Mouse (Mus musculus) left cerebral cortex, postnatal 25 days (tissue): Measurements from ENCODE around the gene Esrrg. TPM values are rescaled to one million over a fixed set of nuclear protein-coding genes. Genes with fewer than 3 reads are reported as not detected.

Experiments
- DNase-seq, 2 experiments: peaks; one replicate each; pipeline ENCODE4 v3.0.0; 2022; ENCODE audit warnings: low spot score in 2 of 2, mixed read lengths in 1 of 2
- intact Hi-C: fragments of 180-260 bp; cut with DNase I; formaldehyde crosslinking; loops from one replicate; pipeline ENCODE4 v1.15.1; 2025
- total RNA-seq, 2 experiments: library from RNA; stranded (reverse); gene quantifications; 2 replicates each; pipeline ENCODE4 v1.2.3; 2021

The Esrrg gene
- total RNA-seq, 2 experiments from 2014 or later: 24.8 to 27.3 TPM

DNA sequence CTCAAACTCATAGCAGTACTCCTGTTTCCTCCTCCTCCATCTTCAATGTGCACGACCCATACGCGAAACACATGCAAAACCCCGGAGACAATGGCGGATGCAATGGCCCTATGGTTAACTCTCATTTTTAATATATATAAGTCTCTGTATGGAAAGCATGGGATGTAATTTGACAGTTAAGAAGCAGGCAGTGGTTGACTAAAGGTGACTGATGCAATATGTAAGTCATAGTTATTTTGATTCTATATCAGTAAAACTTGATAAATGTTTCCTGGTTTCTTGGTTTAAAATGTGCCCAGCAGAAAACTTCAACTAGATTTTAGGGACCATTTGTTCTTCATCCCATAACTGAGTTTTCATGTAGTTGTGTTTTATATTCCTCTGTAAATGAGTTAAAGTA is 547.9 kb downstream of the Esrrg start:
- intact Hi-C loops: no loop called here
- no peak for DNase-seq

DNA sequence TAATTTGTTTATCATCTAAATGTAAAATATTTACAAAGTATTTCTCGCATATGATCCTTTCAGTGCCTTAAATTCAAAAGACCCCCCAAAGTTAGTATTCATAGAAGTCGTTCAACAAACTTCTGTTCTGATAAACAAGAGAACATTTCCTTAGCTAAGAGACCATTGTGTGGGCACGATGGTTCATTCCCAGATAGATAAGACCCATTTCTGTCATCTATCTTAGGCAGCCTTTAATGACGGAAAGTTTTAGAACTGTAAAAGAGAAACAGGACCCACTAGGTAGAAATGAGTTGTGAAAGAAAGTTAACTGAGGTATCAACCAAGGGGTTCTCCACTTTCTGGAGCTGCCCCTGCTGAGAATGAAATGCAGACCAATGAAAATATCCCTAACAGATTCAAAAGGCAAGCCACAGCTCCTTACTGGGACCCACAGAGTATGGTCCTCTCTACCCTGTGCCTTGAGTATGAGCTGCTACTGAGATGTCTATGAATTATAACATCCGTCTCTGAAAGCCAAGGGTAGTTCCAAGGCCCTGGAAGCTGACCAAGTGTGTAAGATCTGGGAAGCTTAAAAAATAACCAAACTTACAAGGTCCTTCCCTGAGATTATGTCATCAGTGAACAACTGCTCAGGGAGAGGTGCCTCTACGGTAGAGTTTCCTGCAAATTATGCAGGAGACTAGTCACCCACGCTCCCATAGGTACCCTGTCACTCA is 548.8 kb downstream of the Esrrg start:
- intact Hi-C loops: no loop called here
- DNase-seq: no peak

DNA sequence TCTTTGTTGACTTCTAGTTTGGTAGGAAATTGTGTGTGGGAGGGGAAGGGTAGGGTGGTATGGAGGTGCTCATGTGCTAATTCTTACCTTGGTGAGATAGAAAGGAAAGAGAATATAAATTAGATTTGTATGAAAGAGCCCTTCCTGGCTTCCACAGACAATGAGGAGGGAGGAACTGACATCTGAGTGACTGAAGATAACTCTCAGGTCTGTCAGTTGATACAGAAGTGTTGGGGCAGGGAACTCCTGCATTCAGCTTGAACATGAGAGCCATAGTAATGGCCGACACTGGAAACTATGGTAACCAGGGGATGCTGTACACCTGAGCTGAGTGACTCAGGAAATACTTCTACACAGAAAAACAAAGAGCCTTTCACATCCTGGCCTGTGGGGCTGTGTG is 550.1 kb downstream of the Esrrg start:
- DNase-seq: no peak
- intact Hi-C loops: no loop called here

DNA sequence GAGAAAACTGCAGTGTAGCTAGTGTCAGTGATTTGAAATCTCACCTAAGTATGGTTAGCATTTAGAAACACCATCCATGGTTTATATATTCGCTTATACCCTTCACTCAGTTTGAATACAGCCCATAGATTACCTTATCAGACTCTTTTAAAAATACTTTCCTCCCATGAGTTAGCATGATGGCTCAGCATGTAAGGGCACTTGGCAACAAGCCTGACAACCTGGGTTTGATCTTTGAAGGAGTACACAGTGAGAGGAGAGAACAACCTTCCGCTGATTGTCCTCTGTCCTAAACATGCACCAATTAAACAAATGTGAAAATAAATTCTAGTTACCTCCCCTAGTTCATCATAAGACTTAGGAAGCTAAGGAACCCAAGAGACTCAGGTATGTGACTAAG is 550.5 kb downstream of the Esrrg start:
- no peak for DNase-seq
- intact Hi-C loops: no loop called here

DNA sequence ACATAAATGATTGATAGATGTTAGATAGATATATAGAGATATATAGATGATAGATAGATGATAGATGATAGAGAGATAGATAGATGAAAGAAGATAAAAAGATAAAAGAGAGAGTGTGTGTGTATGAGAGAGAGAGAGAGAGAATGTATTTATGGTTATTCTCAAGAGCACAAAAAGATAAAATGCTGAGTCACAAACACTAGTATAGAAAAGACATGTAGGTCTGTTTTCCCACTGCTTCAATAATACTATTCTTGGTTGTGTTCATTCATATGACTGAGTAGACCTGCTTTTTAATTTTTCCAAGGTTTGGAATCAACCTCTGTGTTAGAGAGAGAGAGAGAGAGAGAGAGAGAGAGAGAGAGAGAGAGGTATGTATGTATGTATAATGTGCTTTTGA is 554.5 kb downstream of the Esrrg start:
- intact Hi-C loops: no loop called here
- DNase-seq: no peak

DNA sequence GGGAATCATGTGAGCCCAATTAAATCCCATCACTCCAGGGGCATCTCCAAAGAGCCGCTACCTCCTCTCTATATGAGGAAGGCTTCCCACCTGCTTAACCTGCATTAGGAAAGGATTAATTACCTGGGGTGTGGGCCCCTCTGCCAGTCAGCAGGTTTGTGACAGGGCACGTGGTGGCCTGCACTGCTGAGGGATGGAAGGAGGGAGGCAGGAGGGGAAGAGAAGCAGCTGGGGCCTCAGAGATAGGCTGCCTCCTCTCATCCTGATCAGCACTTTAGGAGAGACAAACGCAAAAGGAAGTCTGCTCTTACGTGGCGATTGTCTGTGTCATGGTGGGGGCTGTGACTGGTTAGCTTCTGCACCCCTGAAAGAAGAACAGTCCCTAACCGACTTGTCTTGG is 555.7 kb downstream of the Esrrg start:
- no peak for DNase-seq
- intact Hi-C loops: no loop called here

DNA sequence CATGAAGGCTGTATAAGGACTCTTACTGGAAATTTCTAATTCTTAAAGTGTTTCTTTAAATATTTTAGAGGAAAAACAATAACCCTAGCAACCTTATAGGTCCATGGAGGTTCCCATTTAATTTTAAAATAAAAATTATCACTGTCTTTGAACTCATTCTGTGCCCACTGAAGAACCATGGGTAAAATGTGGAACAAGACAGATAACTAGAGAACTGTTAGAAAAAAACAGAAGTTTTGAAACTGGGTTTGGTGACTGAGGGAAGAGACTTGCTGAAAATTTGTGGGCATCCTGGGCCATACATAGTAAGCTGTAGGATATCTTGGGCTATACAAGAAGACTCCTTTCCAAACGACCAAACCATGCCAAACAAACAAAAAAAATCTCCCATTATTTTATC is 565.3 kb downstream of the Esrrg start:
- no peak for DNase-seq
- intact Hi-C loops: no loop called here

DNA sequence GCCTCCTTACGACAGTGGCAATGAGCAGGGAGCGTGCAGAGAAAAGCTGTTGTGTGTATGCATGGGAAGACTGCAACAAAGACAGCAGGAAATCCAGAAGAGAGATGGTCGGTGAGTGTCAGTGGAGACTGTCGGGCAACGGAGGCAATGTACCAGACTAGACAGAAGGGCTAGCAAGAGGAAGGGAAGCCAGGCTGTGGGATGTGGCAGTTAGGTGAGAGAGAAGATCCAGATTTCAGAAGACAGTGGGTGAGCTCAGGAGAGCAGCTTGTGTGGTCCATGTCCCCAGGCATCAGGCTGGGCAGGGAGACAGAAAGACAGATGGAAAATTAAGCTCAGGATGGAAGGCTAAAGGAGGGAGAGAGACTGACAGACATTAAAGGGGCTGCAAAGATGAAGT is 574.4 kb downstream of the Esrrg start:
- intact Hi-C loops: no loop called here
- DNase-seq: peak in 1 of 2 experiments; percentile 6

DNA sequence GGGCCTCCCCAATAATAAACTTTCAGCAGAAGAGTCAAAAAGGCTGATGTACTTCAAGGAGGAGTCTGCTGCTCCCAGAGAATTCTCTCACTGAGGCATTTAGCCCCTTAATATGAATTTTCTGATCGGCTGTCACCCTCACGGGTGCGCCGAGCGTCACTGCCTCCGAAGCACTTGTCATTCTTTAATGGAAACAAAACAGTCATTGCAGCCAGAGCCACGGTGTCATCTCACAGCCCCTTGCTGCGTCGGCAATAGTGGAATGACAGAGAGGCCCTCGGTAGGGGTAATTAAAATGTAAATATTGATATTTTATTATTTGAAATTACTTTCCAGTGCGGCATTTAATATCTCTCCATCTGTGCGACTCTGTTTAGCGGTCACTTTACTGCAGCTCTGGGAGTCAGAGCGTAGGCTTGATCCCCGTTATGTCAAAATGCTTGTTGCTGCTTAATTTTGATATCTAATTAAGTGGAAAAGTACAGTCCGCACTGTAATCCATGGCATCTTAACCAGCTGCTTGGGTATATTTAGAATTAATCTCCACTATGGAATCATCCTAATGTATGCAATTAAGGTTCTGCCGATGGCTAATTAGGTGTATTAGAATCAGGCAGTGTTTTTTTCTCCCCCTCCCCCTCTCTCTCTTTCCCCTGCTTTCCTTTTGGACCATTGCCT is 578.0 kb downstream of the Esrrg start:
- no peak for DNase-seq
- intact Hi-C loops: no loop called here

DNA sequence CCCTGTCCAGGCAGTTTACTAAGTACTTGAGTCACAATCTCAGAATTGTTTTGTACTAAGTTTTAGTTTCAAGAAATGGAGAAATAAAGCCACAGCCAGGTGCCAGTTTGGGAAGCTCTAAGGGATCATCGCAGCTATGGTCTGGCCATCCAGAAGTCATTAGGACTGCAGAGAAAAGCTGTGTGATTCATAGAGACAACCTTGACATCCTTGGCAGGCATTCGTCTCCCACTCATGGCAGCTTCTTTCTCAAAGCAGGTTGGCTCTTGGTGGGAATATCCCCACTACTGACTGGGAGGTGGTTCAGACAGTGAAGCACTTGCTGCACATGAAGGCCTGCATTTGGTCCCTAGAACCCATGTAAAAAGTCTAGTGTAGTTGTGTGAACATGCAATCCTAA is 584.4 kb downstream of the Esrrg start:
- intact Hi-C loops: no loop called here

DNA sequence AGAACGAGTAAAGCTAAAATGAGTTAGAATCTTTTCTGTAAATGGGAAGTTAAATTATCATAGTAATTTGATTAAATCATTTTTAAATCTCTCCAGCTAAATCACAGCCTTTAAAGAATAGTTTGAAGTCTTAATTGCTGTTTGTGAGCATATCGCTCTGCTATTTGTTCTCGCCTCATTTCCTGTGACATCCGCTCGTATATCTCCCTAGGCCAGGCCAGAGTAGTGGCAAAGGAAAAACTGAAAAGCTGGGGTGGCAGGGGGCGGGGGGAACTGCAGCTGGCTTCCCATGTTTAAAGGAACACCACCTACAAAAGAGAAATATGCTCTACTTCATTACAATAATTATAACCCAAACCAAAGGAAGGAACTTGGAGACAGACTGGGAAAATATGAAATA is 598.8 kb downstream of the Esrrg start:
- DNase-seq: no peak
- intact Hi-C loops: no loop called here

More for the DNA sequence above, 584.4 kb downstream of the Esrrg start:
- DNase-seq: no peak

DNA sequence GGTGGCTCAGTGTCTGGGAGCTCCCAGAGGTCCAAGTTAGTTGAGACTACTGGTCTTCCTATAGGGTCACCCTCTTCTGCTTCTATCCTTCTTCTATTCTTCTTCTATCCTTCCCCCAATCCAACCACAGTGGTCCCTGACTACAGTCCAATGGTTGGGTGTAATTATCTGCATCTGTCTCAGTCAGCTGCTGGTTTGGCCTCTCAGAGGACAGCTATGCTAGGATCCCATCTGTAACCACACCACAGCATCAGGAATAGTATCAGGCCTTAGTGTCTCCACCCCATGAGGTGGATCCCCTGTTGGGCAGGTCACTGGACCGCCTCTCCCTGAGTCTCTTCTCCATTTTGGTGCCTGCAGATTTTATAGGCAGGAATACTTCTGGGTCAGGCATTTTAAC is 600.4 kb downstream of the Esrrg start:
- intact Hi-C loops: no loop called here
- no peak for DNase-seq

DNA sequence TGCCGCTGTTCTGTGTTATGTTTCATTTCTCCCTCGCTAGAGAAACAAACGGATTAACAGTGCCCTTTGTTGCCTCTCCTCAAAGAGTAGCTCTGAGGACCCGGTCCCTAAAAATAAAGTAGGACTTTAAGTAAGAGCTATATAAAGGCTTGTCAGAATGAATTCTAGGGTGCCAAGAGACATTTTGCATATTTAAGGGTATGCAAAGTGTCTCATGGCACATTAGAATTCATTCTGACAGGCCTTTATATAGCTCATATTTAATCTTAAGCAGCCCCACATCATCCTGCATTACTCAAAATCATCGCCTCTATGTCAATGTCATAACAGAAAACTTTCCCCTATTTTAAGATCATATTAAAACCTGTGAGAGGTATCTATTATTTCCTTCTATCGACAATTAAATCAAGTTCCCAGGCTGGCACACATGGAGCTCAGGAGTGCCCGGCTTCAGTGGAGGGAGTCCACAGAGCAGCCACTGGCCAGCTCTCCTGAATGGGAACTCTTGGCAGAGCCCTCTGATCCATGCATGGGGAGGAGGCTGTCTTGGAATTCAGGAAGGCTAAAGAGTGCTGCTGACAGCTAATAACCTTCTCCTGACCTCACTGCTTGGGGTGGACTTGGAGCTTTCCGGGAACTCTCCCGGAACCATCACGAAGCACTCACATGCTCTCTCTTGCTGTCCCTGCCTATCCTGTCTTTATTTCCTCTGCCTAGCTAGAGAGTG is 606.5 kb downstream of the Esrrg start:
- intact Hi-C loops: loop anchor here (10.0 kb wide), 1 partner anchor 260 kb away; no protein-coding TSS in a partner anchor
- DNase-seq: no peak

DNA sequence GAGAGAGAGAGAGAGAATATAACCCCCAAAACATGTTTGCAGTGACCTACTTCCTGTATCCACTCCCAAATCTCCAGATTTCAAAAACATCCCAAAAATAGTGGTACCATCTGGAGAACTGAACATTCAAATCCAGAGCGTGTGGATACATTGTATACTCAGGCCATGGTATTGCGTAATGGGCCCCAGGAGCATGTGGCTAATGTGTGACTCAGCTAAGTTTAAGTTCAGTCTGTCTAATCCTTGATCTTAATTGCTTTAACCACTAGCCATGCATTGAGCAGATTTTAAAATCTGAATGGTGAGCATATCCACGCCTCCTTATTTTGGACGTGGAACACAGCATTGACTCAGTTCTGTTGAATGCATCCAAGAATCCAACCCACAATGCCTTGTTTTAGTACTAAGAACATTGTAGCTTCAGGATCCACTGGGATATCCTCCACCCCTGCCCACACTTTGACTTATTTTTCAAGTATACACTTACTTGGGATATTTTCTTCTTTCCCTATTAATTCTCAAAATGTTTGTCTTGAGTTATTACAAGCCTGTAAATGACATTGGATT is 612.7 kb downstream of the Esrrg start:
- intact Hi-C loops: loop anchor here (5.0 to 10.0 kb wide), 2 partner anchors 96 to 203 kb away; no protein-coding TSS in a partner anchor
- DNase-seq: peak in 1 of 2 experiments; percentile 77

DNA sequence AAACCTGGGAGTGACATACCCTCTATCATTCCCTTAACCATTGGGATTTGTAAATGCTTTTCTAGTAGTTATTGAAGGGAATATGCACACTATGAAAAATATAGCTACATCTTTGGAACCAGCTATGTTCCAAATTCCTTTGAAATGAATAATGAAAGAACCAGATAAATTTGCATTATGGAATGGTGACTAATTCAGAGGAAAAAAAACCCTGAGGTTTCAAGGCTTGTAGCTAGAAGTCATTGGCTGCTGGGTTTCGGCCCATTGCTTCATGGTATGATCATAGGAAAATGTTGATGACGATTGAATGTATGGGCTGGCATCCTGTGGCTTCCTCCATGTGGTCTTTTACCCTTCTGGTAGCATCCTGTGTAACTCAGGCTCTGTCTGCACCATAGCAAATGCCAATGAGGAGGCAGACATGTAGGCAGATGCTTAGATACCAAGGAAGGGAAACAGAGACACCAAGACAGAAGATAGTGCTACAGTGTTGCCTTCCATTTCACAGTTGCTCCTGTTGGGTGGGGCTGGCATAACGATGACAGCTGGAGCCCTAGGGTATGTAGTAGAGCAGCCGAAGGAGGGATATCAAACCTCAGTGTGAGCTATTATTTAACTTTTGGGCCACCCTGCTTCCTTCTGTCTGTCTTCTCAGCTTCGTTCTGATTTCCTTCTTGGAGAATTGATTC is 624.6 kb downstream of the Esrrg start:
- intact Hi-C loops: no loop called here
- DNase-seq: peak in 1 of 2 experiments; percentile 8

DNA sequence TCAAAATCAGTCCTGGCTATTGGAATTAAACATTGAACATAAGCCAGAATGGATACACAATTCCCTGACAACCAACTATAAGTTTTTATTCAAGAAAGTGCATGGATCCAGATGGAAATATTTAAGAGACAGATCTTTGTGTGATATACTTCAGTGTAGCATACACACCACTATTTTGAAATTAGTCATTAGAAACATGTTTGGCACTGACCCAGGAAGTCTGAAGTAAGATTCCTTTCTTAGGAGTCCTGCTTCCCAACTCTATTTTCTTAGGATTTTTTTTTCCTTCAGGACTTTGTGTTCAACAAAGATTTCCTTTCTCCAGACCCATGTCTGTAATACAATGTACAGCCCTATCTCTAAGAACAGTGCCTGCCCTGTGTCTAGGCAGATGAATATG is 630.0 kb downstream of the Esrrg start:
- DNase-seq: no peak
- intact Hi-C loops: no loop called here

DNA sequence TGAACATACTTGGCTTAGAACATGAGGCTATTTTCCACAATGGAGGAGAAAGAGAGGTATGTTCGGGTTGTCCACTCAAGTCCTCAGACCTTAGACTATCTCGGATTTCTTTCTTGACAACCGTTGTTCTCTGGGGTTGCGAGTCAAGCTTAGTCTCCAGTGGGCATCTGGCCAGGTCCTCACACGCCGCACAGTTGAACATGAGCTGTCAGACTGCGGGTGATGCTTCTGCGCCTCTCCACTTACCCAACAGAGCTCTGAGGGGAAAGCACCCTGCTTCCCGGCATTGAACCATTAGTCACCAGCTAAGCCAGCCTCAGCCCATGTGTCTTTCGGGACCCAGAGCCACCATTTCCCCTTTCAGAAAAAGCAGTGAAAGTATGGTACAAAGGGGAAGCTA is 633.2 kb downstream of the Esrrg start:
- intact Hi-C loops: no loop called here
- no peak for DNase-seq

DNA sequence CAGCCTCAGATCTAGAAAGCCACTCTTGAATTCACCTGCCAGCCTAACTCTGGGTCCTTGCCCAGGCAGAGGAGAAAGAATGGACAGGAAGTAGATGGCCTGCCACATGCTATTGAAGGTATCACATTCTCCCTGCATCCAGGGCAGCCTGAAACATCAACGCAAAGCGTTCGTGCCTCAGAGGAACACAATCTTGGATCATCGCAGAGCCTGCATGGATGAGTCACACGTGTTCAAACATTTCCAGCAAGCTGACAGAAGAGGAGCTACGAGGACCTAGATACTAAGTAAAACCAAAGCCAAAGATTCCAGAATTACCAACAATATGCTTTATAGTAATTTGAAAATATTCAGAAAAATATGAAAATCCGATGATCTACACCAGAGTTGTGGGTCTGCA is 648.9 kb downstream of the Esrrg start:
- peak; percentile 11 to 63 for DNase-seq
- intact Hi-C loops: no loop called here

DNA sequence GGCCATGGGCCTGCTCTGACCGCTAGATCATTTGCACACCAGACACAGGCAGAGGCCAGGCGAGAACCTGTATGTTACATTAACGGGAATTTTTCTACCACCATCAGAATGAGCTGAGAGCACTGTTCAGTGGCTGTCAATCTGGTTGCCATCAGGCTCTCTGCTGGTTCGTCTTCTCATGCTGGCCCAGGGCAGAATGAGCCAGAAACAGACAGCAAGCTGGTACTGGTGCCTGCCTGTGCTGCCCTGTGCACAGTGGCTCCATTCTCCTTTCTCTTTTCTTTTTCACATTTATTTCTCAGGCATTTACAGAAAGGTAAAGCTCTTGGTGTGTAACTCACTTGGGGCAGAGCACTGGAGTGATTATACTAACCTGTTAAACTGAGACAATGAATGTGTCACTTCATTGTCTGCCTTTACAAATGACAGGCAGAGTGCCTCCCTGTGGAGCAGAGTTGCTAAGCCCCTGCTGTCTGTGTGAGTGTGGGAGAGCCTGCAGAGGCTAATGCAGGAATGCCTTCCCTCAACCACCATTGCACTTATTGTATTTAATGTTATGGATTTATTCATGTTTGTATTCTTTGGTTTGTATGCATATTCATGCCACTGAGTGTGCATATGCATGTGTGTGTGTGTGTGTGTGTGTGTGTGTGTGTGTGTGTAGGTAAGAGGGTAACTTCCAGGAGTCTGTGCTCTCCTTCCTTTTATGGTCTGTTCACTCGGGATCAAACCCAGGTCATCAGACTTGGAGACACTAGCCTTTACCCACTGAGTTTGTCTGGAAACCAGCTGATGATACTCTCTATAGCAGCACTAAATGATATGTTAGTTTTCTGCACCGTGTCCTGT is 651.9 kb downstream of the Esrrg start:
- intact Hi-C loops: no loop called here
- no peak for DNase-seq
